Mouse (Mus musculus) lung, adult 2 months (tissue): ENCODE measurements around the gene Stk40.

ENCODE experiments used
- CTCF ChIP-seq: fragments of 200-500 bp; IDR thresholded peaks from 2 replicates; pipeline ENCODE4 v1.5.1; 2011; ENCODE audit warnings: mild to moderate bottlenecking, low read length, control low read depth; ENCODE audit not compliant: insufficient read depth
- POLR2A ChIP-seq: fragments of 200-500 bp; IDR thresholded peaks from 2 replicates; pipeline ENCODE4 v1.6.1; 2011; ENCODE audit warnings: low read depth, mild to moderate bottlenecking, control low read depth, low read length, borderline replicate concordance; ENCODE audit errors: extremely low read depth

GRCm38 (mm10) chr4:126109613-126110373 is 6.0 kb downstream of the Stk40 start:
- no peak for TF ChIP-seq POLR2A
- no peak for TF ChIP-seq CTCF
